Mouse (Mus musculus): Measurements from ENCODE around the gene Znrf1. TPM values are rescaled to one million over a fixed set of nuclear protein-coding genes. Genes with fewer than 3 reads are reported as not detected.

Znrf1 gene
- polyA plus RNA-seq, 1 experiment from 2014 or later: 55.3 TPM

- in situ Hi-C loops (cut with MboI; ENCODE audit: low pct_unique_long_range_greater_than_20kb): loop anchor here (5.0 kb wide), 1 partner anchor 83 kb away; no protein-coding TSS in a partner anchor
- TF ChIP-seq CTCF (IDR thresholded peaks at IDR 0.05): no peak
- H3K27me3 ChIP-seq: no peaks in the 10 kb centered on the region
- ChIA-PET CTCF (interaction anchor here (1.1 to 1.3 kb wide), 2 partner anchors 15 to 48 kb away, joined by 3 read pairs; no protein-coding TSS in a partner anchor), POLR2A (interaction anchor here (0.6 kb wide), 1 partner anchor 163 kb away, joined by 3 read pairs; no protein-coding TSS in a partner anchor)
- DNase-seq (ENCODE audit: low read depth, low spot score): no peak
- ATAC-seq: no peak
Measured at GRCm38 (mm10) chr8:111614786-111615701, 79.1 kb downstream of the Znrf1 start.

DNA sequence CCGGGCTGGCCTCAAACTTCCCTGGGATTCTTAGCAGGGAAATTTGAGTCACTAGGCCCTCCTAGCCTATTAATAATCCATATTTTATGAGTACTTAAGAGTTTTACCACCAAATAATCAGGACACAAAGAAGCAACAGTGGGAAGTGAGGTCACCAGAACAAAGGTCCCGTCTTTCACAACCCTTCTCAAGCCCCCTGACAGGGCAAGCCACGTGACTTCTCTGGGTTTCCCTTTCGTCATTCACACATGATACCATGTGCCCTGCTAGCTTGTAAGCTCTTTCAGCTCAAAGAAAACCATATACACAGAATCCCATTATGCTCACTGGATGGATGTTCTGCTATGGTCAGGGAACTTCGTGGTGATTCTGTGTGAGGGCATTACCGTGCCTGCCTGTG, 81.9 kb downstream of the Znrf1 start:
- no peak for TF ChIP-seq CTCF (IDR thresholded peaks at IDR 0.05)
- no peaks in the 10 kb centered on the region for H3K27me3 ChIP-seq
- no peak for DNase-seq (ENCODE audit: low read depth, low spot score)
- ChIA-PET POLR2A (interaction anchor here (0.8 kb wide), 1 partner anchor 48 kb away, joined by 5 read pairs; no protein-coding TSS in a partner anchor), CTCF (interaction anchor here (0.7 to 1.6 kb wide), 2 partner anchors 72 to 78 kb away, joined by 3 to 4 read pairs; no protein-coding TSS in a partner anchor)
- in situ Hi-C loops (cut with MboI; ENCODE audit: low pct_unique_long_range_greater_than_20kb): no loop called here
- no peak for ATAC-seq

GRCm38 (mm10) chr8:111618273-111618672, 82.4 kb downstream of the Znrf1 start:
- in situ Hi-C loops (cut with MboI; ENCODE audit: low pct_unique_long_range_greater_than_20kb): no loop called here
- ChIA-PET CTCF (interaction anchor here (0.7 to 1.6 kb wide), 2 partner anchors 72 to 78 kb away, joined by 3 to 4 read pairs; no protein-coding TSS in a partner anchor), POLR2A (interaction anchor here (0.8 kb wide), 1 partner anchor 49 kb away, joined by 5 read pairs; no protein-coding TSS in a partner anchor)
- H3K27me3 ChIP-seq: no peaks in the 10 kb centered on the region
- no peak for ATAC-seq
- no peak for TF ChIP-seq CTCF (IDR thresholded peaks at IDR 0.05)
- no peak for DNase-seq (ENCODE audit: low read depth, low spot score)

- H3K27me3 ChIP-seq: no peaks in the 10 kb centered on the region
- in situ Hi-C loops (cut with MboI; ENCODE audit: low pct_unique_long_range_greater_than_20kb): no loop called here
- ChIA-PET POLR2A (no interaction called here), CTCF (no interaction called here)
- DNase-seq (ENCODE audit: low read depth, low spot score): no peak
- TF ChIP-seq CTCF (IDR thresholded peaks at IDR 0.05): no peak
- no peak for ATAC-seq
Measured at GRCm38 (mm10) chr8:111619936-111620335, 84.0 kb downstream of the Znrf1 start.

GRCm38 (mm10) chr8:111622104-111622503, 86.2 kb downstream of the Znrf1 start:
- ChIA-PET CTCF (no interaction called here), POLR2A (interaction anchor here (2.0 kb wide), 1 partner anchor 14 kb away, joined by 5 read pairs; no protein-coding TSS in a partner anchor)
- DNase-seq (ENCODE audit: low read depth, low spot score) (no peak), ATAC-seq (no peak)
- H3K27me3 ChIP-seq: no peaks in the 10 kb centered on the region
- in situ Hi-C loops (cut with MboI; ENCODE audit: low pct_unique_long_range_greater_than_20kb): no loop called here
- no peak for TF ChIP-seq CTCF (IDR thresholded peaks at IDR 0.05)

- CTCF ChIA-PET: no interaction called here
- in situ Hi-C loops (cut with MboI; ENCODE audit: low pct_unique_long_range_greater_than_20kb): no loop called here
- no peak for DNase-seq (ENCODE audit: low read depth, low spot score)
- no peak for ATAC-seq
- no peak for TF ChIP-seq CTCF (IDR thresholded peaks at IDR 0.05)
- POLR2A ChIA-PET: interaction anchor here (2.0 kb wide), 1 partner anchor 15 kb away, joined by 5 read pairs; no protein-coding TSS in a partner anchor
- no peaks in the 10 kb centered on the region for H3K27me3 ChIP-seq
Measured at GRCm38 (mm10) chr8:111622553-111622952, 86.7 kb downstream of the Znrf1 start.

DNA sequence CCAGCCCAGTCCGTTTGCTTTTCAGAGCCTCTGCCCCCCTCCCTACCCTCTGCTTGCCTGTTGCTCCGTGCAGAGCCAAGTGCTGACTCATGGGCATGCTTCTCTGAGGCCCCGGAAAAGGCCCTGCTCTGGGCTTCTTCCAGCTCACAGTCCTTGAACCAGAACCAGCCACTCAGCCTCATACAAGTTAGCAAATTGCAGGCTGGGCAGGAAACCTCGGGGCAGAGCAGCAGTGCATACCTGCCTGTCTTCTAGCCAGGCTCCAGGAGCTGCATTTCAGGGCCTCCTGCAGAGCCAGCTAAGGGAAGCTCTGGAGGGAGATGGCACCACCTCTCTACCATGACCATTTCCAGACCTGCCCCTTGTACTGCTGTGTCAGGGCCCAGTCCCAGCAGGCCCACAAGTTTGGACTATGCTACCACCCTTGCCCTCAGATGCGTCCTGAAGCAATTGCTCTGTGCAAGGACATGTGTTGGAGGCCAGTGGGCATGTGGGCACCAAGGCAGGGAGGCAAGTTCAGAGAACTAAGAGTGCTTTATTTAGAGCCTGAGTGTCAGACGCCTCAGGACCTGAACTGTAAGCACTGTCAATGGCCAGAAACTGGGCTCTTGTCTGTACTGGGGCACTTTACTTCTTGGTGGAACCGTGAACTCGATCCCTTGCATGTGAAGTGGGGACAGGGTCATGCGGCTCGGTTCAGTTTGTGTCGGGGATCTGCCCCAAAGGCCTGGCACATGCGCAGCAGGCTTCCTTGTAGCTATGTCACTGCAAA, 88.4 kb downstream of the Znrf1 start:
- peak; percentile 91 for DNase-seq (ENCODE audit: low read depth, low spot score)

GRCm38 (mm10) chr8:111624853-111625221, 88.9 kb downstream of the Znrf1 start:
- ATAC-seq (no peak), DNase-seq (ENCODE audit: low read depth, low spot score) (no peak)
- in situ Hi-C loops (cut with MboI; ENCODE audit: low pct_unique_long_range_greater_than_20kb): no loop called here

More for the DNA sequence above, 88.4 kb downstream of the Znrf1 start:
- no peak for TF ChIP-seq CTCF (IDR thresholded peaks at IDR 0.05)
- in situ Hi-C loops (cut with MboI; ENCODE audit: low pct_unique_long_range_greater_than_20kb): no loop called here
- POLR2A ChIA-PET: interaction anchor here (0.6 kb wide), 1 partner anchor 52 kb away, joined by 4 read pairs; no protein-coding TSS in a partner anchor
- CTCF ChIA-PET: interaction anchor here (1.1 to 1.7 kb wide), 2 partner anchors 23 to 88 kb away, joined by 3 to 4 read pairs; partner anchors contain the start of gene Znrf1
- peak; percentile 85 for ATAC-seq
- no peaks in the 10 kb centered on the region for H3K27me3 ChIP-seq

DNA sequence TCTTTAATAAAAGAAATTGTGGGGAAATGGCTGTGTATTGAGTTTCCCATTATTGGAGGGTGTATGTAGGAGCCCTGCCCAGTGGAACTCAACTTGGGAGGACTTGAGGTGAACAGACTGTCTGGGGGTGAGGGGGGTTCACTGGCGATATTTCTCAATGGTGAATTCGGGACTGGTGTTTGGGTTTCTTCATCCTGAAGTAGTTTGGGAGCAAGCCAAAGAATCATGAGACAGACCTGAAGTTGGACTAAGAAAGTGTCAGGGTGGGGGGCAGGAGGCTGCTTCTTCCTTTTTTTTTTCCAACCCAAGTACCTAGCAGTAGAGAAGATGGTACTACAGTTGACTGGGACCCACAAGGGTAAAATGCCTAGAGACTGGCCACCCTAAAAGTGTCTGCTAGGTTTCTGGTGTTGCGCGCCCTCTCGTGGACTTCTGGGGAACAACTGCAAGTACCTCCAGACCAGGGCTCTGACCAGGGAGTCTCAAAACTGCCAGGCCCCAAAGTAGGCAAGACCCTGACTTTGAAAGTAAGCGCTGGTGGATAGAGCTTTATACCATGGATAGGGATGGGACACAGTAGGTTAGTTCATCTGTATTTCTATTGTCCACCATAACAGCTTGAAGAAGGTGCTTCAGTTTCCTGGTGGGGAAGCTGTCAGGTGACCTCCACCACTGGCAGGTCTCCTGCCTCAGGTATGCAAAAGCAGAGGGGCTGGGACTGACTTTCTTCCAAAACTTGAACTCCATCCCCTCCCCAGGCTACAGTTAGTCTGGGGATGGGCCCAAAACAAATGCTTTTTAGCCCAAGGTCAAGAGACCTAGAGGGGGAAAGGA, 90.0 kb downstream of the Znrf1 start:
- ATAC-seq (no peak), DNase-seq (ENCODE audit: low read depth, low spot score) (peak; percentile 12)
- TF ChIP-seq CTCF (IDR thresholded peaks at IDR 0.05): no peak
- ChIA-PET POLR2A (no interaction called here), CTCF (interaction anchor here (0.8 to 1.3 kb wide), 7 partner anchors 10 to 90 kb away, joined by 3 to 5 read pairs (median 4); partner anchors contain the start of gene Znrf1)
- H3K27me3 ChIP-seq: no peaks in the 10 kb centered on the region
- in situ Hi-C loops (cut with MboI; ENCODE audit: low pct_unique_long_range_greater_than_20kb): no loop called here

More at GRCm38 (mm10) chr8:111624853-111625221, 88.9 kb downstream of the Znrf1 start:
- CTCF ChIA-PET: interaction anchor here (1.1 kb wide), 1 partner anchor 89 kb away, joined by 4 read pairs; the partner anchor contains the start of gene Znrf1
- POLR2A ChIA-PET: no interaction called here
- no peaks in the 10 kb centered on the region for H3K27me3 ChIP-seq
- no peak for TF ChIP-seq CTCF (IDR thresholded peaks at IDR 0.05)

Measured in Patski (cell line).